Mouse (Mus musculus) midbrain, embryonic 15.5 days (tissue): ENCODE measurements around the gene Ssna1. TPM values are rescaled to one million over a fixed set of nuclear protein-coding genes. Genes with fewer than 3 reads are reported as not detected.
A peak's percentile ranks its signal among the peaks of the same experiment; 100 is the strongest.

Source experiments
- ATAC-seq: fragments of 200-750 bp; cut with Nextera tagmentation; replicated peaks from 2 replicates; pipeline ENCODE4 v1.8.0; 2017; ENCODE audit warnings: moderate TSS enrichment
- H3K27ac ChIP-seq: fragments of 300-500 bp; sonication (generic); 2 replicates; pipeline ENCODE4 v1.5.1; 2015; ENCODE audit warnings: mild to moderate bottlenecking, inconsistent platforms
- H3K27me3 ChIP-seq: fragments of 300-500 bp; sonication (generic); replicated peaks from 2 replicates; pipeline ENCODE4 v1.6.1; 2015; ENCODE audit warnings: inconsistent platforms
- H3K36me3 ChIP-seq: fragments of 300-500 bp; sonication (generic); replicated peaks from 2 replicates; pipeline ENCODE4 v1.6.1; 2015; ENCODE audit warnings: inconsistent platforms
- H3K4me1 ChIP-seq: fragments of 300-500 bp; sonication (generic); 2 replicates; pipeline ENCODE4 v1.6.1; 2015; ENCODE audit warnings: inconsistent platforms
- H3K4me2 ChIP-seq: fragments of 300-500 bp; sonication (generic); 2 replicates; pipeline ENCODE4 v1.6.1; 2015; ENCODE audit warnings: inconsistent platforms, mild to moderate bottlenecking, moderate library complexity
- H3K4me3 ChIP-seq: fragments of 300-500 bp; sonication (generic); 2 replicates; pipeline ENCODE4 v1.5.1; 2015; ENCODE audit warnings: mild to moderate bottlenecking, inconsistent platforms
- H3K9ac ChIP-seq: fragments of 300-500 bp; sonication (generic); 2 replicates; pipeline ENCODE4 v1.6.1; 2015; ENCODE audit warnings: mild to moderate bottlenecking, inconsistent platforms
- H3K9me3 ChIP-seq: fragments of 300-500 bp; sonication (generic); 2 replicates; pipeline ENCODE4 v1.6.1; 2016; ENCODE audit warnings: inconsistent platforms
- WGBS: fragments of 180-500 bp; shearing (Covaris S2); methylation state at CpG from one replicate; pipeline ENCODE4 v1.1.7; 2015; ENCODE audit warnings: mixed read lengths; 5-methylcytosine and 5-hydroxymethylcytosine counted together
- polyA plus RNA-seq: library from polyadenylated mRNA; unstranded; fragments of >200 nt; fragmentation: Nextera tagmentation; extraction: Ambion mirVana; gene quantifications from 2 replicates; pipeline ENCODE4 v1.2.1, GENCODE M21; 2015

The Ssna1 gene
- polyA plus RNA-seq, 1 experiment from 2014 or later, result 186 TPM

DNA sequence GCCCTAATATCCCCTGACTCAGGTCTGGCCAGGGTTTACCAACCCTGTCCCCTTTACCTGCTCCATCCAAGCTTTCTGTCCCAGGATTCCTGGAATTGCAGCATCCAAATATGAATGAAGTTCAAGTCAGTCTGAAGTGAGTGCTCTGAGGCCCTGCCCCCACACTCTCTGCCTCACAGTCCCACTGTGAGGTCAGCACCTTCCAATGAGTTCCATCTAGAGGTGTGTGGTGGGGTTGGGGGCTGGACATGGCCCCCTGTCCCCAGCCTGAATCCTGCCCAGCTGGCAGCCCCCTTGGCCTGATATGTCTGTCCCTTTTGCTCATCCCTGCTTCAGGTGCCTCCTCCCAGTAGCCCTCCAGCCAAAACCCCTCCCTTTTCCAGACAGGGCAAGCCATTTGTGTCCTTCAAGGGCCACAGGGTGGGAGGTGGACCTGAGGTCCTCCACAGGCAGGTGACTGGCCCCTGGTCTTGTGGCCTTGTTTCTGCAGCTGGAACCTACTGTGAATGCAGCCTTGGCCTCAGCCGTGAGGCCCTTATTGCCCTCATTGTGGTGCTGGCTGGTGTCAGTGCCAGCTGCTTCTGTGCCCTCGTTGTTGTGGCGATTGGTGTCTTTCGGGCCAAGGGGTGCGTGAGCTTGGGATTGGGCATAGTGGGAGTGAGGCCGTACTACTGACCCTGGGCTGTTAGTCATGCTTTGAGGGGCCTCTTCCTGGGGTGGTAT is 15.8 kb upstream of the Ssna1 start, which contains the start of gene Tmem210:
Gene Tmem210 (plus strand): TSS at position 219 of the 723 bp plus-strand sequence.
- Histone ChIP-seq H3K4me3 (no peak within 1 kb of the TSS), H3K9ac (no peak within 1 kb of the TSS), H3K27ac (no peak within 1 kb of the TSS), H3K36me3 (peaks cover 20% of the 10 kb centered on the region), H3K9me3 (no peaks in the 10 kb centered on the region), H3K4me1 (peaks cover 35% of the 10 kb centered on the region), H3K27me3 (peaks cover 54% of the 10 kb centered on the region), H3K4me2 (no peak within 1 kb of the TSS)
- WGBS, result 81% methylated on average over 6 of the region's 6 CpGs
- no peak for ATAC-seq

- H3K27me3 ChIP-seq, result peaks cover 43% of the 10 kb centered on the region
- H3K9me3 ChIP-seq, result no peaks in the 10 kb centered on the region
- 52% methylated on average over 7 of the region's 7 CpGs for WGBS
- H3K4me2 ChIP-seq, result no peak overlapping the region
- no peak; the same call in 1 of the 2 replicates for ATAC-seq
- H3K36me3 ChIP-seq, result peaks cover 29% of the 10 kb centered on the region
- peaks cover 27% of the 10 kb centered on the region for H3K4me1 ChIP-seq
- no peak overlapping the region for H3K27ac ChIP-seq
- H3K9ac ChIP-seq, result no peak overlapping the region
- H3K4me3 ChIP-seq, result no peak overlapping the region
Measured at GRCm38 (mm10) chr2:25286837-25287636, 14.8 kb upstream of the Ssna1 start.

DNA sequence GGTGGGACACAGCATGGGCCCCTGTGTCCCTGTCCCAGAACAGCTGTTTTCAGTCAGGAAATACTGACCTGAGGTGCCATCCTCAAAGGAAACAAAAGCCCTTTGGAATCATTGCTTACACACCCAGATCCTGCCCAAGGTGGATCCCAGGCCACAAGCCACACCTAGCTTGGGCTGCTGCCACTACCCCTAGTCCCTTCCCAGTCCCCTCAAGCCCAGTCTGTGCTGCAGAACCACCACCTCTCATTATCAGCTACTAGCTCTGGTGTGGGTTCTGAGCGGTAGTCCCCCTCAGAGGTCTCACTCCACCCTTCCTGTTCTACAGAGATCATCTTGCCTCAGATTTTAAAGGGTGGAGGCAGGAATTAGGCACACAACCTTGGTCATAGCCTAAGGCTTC is 14.1 kb upstream of the Ssna1 start:
- no peak for ATAC-seq
- H3K9me3 ChIP-seq, result no peaks in the 10 kb centered on the region
- H3K4me1 ChIP-seq, result peaks cover 23% of the 10 kb centered on the region
- H3K4me2 ChIP-seq, result no peak overlapping the region
- peaks cover 32% of the 10 kb centered on the region for H3K36me3 ChIP-seq
- no peak overlapping the region for H3K4me3 ChIP-seq
- 84% methylated on average over 1 of the region's 1 CpGs for WGBS
- no peak overlapping the region for H3K27ac ChIP-seq
- peaks cover 36% of the 10 kb centered on the region for H3K27me3 ChIP-seq
- no peak overlapping the region for H3K9ac ChIP-seq

DNA sequence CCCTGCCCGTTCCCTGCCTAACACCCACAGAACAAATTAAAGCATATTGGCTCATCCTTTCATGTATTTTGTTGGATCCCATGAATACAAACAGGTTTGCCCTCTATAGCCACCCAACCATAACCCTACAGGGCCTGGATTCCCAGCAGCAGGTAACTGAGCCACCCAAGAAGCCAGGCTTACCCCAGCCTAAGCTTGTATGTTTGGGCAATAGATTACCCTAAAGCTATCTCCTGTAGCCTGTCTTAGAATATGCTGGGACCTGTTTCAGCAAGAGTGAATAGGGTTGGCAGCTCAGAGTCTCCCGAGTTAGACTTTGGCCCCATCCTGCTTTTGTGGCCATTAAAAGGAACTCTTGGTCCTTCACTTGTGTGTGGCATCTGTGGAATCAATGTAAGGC is 13.3 kb upstream of the Ssna1 start:
- Histone ChIP-seq H3K9me3 (no peaks in the 10 kb centered on the region), H3K4me2 (no peak overlapping the region), H3K27ac (no peak overlapping the region), H3K27me3 (peaks cover 28% of the 10 kb centered on the region), H3K4me3 (no peak overlapping the region), H3K36me3 (peaks cover 32% of the 10 kb centered on the region), H3K9ac (no peak overlapping the region), H3K4me1 (peaks cover 16% of the 10 kb centered on the region)
- WGBS, result 95% methylated on average over 2 of the region's 2 CpGs
- no peak for ATAC-seq

DNA sequence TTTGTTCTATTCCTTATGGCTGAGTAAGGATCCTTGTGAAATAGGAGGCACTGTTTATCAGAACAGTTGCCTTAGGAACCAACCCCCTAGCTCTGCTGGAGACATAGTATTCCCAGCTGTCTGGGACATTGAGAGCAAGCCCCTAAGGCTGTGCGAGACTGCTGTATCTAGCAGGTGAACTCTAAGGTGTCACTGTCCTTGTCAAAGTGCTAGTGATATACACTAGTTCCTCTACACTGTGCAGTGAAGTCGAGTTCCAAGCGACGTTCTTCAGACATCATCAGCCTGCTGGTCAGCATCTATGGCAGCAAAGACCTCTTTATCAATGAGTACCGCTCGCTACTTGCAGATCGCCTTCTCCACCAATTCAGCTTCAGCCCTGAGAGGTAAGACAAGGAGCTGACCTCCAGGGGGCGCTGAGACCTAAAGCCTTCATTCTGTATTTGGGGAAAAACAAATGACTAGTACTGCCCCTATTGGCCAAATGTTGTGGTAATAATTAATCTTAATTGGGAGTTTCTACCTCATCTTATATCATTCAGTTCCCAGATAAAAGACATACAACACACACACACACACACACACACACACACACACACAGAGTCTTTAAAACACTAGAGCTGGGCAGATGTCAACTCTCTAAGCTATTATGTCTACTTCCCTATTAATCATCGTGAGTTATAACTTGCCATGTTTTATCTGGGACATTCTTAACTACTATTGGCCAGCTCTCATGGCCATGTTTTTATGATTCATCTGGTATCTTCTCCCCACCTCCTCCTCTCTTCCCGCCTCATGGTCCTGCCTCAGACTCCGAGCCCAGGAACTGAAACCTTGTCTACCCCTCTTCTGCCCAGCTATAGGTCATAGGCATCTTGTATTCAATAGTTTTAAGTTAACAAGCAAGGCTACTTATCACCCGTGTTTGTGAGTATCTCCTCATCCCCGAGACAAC is 7.0 kb upstream of the Ssna1 start:
- H3K4me3 ChIP-seq, result no peak overlapping the region
- no peak overlapping the region for H3K9ac ChIP-seq
- peaks cover 60% of the 10 kb centered on the region for H3K36me3 ChIP-seq
- 63% methylated on average over 13 of the region's 13 CpGs for WGBS
- H3K4me2 ChIP-seq, result no peak overlapping the region
- H3K9me3 ChIP-seq, result no peaks in the 10 kb centered on the region
- H3K27ac ChIP-seq, result no peak overlapping the region
- H3K27me3 ChIP-seq, result no peaks in the 10 kb centered on the region
- peaks cover 2% of the 10 kb centered on the region for H3K4me1 ChIP-seq
- ATAC-seq, result peak; percentile 41

- no peaks in the 10 kb centered on the region for H3K9me3 ChIP-seq
- peak overlapping the region; percentile 83 for H3K27ac ChIP-seq
- 46% methylated on average over 16 of the region's 16 CpGs for WGBS
- H3K27me3 ChIP-seq, result no peaks in the 10 kb centered on the region
- H3K36me3 ChIP-seq, result peaks cover 47% of the 10 kb centered on the region
- peak overlapping the region; percentile 74 for H3K4me2 ChIP-seq
- no peak for ATAC-seq
- peaks cover 31% of the 10 kb centered on the region for H3K4me1 ChIP-seq
- H3K9ac ChIP-seq, result peak overlapping the region; percentile 91
- H3K4me3 ChIP-seq, result peak overlapping the region; percentile 83
Measured at GRCm38 (mm10) chr2:25273010-25273409, 772 bp upstream of the Ssna1 start.

- Histone ChIP-seq H3K4me3 (peak overlapping the region; percentile 83), H3K4me1 (peaks cover 36% of the 10 kb centered on the region), H3K9ac (peak overlapping the region; percentile 91), H3K27ac (peak overlapping the region; percentile 83), H3K4me2 (peak overlapping the region; percentile 74), H3K36me3 (peaks cover 45% of the 10 kb centered on the region), H3K9me3 (no peaks in the 10 kb centered on the region), H3K27me3 (no peaks in the 10 kb centered on the region)
- ATAC-seq, result peak; percentile 79
- under 1% methylated on average over 29 of the region's 29 CpGs for WGBS
Measured at GRCm38 (mm10) chr2:25272515-25272914, 277 bp upstream of the Ssna1 start.

GRCm38 (mm10) chr2:25267746-25268309 is 4.4 kb downstream of the Ssna1 start:
- peaks cover 8% of the 10 kb centered on the region; the same call in 1 of the 2 replicates for H3K27me3 ChIP-seq
- 70% methylated on average over 4 of the region's 4 CpGs for WGBS

DNA sequence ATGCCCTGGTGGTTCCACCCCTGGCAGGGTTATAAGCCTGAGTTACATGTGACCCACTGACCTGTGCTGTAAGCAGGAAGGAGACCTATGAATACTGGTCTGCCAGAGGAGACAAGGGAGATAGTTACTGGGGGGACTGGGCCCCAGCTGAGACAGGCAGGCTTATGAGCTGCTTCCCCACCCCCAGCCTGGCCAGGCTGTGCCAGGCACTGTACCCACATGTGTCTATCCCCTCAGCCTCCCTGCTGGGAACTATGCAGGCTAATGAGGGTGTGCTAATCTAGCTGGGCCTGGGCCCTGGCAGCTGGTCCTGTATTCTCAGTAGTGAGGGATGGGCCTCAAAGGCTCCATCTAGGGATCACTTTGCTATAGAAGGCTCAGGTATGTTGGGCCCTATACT is 5.0 kb downstream of the Ssna1 start:
- Histone ChIP-seq H3K9ac (no peak overlapping the region), H3K27ac (no peak overlapping the region), H3K4me3 (no peak overlapping the region), H3K4me2 (peak overlapping the region; percentile 99), H3K27me3 (peaks cover 8% of the 10 kb centered on the region; the same call in 1 of the 2 replicates), H3K4me1 (peaks cover 65% of the 10 kb centered on the region), H3K36me3 (peaks cover 13% of the 10 kb centered on the region), H3K9me3 (no peaks in the 10 kb centered on the region)
- ATAC-seq, result no peak

More at GRCm38 (mm10) chr2:25267746-25268309, 4.4 kb downstream of the Ssna1 start:
- H3K36me3 ChIP-seq, result peaks cover 13% of the 10 kb centered on the region
- H3K4me3 ChIP-seq, result no peak overlapping the region
- H3K27ac ChIP-seq, result no peak overlapping the region
- peaks cover 65% of the 10 kb centered on the region for H3K4me1 ChIP-seq
- H3K4me2 ChIP-seq, result no peak overlapping the region
- no peaks in the 10 kb centered on the region for H3K9me3 ChIP-seq
- H3K9ac ChIP-seq, result no peak overlapping the region
- ATAC-seq, result no peak

GRCm38 (mm10) chr2:25266720-25267119 is 5.5 kb downstream of the Ssna1 start:
- no peak for ATAC-seq
- Histone ChIP-seq H3K36me3 (peaks cover 13% of the 10 kb centered on the region), H3K9me3 (no peaks in the 10 kb centered on the region), H3K9ac (peak overlapping the region; percentile 7), H3K4me2 (peak overlapping the region; percentile 99), H3K27ac (no peak overlapping the region), H3K4me3 (no peak overlapping the region), H3K27me3 (peaks cover 8% of the 10 kb centered on the region; the same call in 1 of the 2 replicates), H3K4me1 (peaks cover 68% of the 10 kb centered on the region)
- 48% methylated on average over 2 of the region's 2 CpGs for WGBS

DNA sequence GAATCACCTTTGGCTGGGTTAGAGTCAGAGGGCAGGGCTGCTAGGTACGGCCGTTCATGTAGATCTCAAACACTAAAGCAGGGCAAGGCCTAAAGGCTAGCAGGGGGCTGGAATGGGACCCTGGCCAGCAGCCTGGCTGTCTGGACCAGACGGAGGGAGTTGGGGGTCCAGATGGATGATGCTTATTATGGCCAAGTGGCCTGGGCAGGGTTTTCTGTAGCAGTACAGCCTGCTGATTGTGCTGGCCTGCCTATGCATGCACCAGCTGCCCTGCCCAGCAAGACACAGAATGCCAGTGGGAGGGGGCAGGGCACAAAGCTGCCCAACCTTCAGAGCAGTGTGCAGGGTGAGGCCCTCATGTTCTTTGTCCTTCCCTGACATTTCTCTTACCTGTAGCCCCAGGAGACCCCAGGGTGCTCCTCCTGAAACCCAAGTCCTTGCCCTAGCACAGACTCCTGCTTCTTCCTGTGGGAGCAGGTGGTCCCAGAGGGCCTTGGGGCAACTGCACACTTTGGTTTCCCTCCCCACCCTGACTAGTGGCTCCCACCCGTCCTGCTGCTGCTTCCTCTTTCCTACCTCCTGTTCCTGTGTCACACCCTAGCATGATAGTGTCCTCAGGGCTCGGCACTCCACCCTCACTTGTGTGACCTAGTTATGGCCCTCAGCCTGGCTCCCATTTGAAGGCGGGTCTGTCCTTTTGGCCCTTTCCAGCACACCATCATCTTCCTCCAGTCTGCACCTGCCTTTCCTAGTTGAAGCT is 6.2 kb downstream of the Ssna1 start:
- H3K4me1 ChIP-seq, result peaks cover 63% of the 10 kb centered on the region

More for the DNA sequence above, 6.2 kb downstream of the Ssna1 start:
- ATAC-seq, result no peak
- no peak overlapping the region for H3K27ac ChIP-seq
- H3K4me2 ChIP-seq, result peak overlapping the region; percentile 99
- peaks cover 13% of the 10 kb centered on the region for H3K36me3 ChIP-seq
- peaks cover 8% of the 10 kb centered on the region; the same call in 1 of the 2 replicates for H3K27me3 ChIP-seq
- H3K9ac ChIP-seq, result peak overlapping the region; percentile 7
- H3K4me3 ChIP-seq, result no peak overlapping the region
- H3K9me3 ChIP-seq, result no peaks in the 10 kb centered on the region
- WGBS, result 64% methylated on average over 6 of the region's 6 CpGs
